Mouse (Mus musculus): ENCODE results near the gene 1700016K19Rik.
"Not testable (repeated sequence)": the region's sequence is repeated elsewhere in the genome, so short reads cannot be mapped to it uniquely, and the experiment has no call there.

The 1700016K19Rik gene

GRCm38 (mm10) chr11:75985948-75986347 lies 13.8 kb upstream of the 1700016K19Rik start:
- no peak for DNase-seq (ENCODE audit: low spot score)

DNA sequence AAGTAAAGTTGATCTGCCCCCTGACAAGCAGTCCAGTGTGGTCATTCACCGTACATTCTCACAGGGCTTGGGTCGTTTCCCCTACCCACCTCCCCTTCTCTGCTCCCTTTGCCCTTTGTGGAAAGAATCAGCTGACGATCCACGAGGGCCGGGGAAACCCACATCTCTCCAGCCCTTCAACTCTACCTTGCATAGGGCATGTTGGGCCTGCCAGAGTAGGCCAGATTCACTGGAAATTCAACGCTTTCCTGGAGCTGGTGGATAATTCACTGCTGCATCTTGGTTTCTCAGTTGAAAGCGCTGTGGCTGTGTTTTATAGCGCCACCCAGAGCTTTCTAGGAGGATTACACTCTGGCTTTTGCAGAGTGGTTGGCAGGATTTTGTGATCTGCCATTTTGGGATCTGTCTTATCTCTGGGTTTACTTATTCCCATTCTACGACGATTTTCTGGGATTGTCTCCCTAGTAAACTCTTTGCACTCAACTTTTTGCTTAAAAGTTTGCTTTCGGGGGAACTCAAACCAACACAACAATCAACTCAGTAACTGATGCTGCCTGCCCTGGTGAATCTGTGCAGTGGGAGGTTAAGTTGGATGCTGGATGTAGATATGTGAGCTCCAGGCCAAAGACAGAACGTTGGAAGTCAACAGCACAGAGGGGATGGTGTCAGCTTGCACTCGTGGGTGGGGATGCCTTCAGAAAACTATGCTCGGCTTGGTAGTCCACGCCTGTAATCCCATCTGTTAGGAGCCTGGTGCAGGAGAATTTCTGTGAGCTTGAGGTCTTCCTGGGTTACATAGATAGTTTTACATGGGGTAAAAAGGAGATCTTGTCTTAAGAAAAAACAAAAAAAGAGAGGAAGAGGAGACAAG lies 8.5 kb upstream of the 1700016K19Rik start:
- no peak for DNase-seq (ENCODE audit: low spot score)

DNA sequence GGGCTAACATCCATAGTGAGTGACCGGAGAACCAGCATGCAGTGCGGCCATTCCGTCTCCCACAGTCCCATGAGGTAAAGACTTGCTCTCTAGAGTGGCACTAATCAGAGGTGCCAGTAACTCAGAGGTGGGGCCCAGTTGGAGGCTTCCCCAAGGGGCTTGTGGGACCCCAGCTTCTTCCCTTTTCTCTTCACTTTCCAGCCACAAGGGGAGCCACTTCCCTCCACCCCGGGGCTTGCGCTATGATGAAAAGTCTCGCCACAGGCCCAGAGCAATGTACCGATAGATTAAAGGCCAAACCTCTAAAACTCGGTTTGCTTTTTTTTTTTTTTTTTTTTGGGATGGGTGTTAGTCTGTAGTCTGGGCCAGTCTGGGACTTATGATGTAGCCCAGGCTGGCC lies 7.8 kb upstream of the 1700016K19Rik start:
- DNase-seq (ENCODE audit: low spot score) = no peak

GRCm38 (mm10) chr11:75992481-75992880 lies 7.2 kb upstream of the 1700016K19Rik start:
- DNase-seq (ENCODE audit: low spot score) = no peak

- no peak for DNase-seq (ENCODE audit: low spot score)
These were observed 5.4 kb upstream of the 1700016K19Rik start for GRCm38 (mm10) chr11:75994357-75994756.

DNA sequence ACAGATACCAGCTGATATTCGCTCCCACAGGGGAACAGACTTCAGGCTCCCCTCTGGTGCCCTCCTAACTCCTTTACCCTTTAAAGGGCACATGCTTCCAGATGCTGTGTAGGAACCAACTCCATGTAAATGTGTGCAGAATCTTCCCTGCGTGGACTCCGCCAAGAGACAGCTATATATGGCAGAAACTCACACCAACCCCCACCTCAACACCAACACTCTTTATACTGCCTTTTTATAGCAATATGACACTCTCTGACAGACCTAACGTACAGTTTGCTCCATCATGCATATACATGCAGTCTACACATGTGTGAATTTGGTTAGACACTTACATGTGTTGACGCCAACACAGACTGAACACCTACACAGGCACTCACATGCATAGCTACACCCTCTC lies 989 bp downstream of the 1700016K19Rik start:
- DNase-seq (ENCODE audit: low spot score) = no peak

- no peak for DNase-seq (ENCODE audit: low spot score)
These were observed 1.6 kb downstream of the 1700016K19Rik start for GRCm38 (mm10) chr11:76001237-76001878.

GRCm38 (mm10) chr11:76004276-76004675 lies 4.6 kb downstream of the 1700016K19Rik start:
- not testable (repeated sequence) for DNase-seq (ENCODE audit: low spot score)

- no peak for DNase-seq (ENCODE audit: low spot score)
These were observed 8.4 kb downstream of the 1700016K19Rik start for GRCm38 (mm10) chr11:76008162-76008561.

DNA sequence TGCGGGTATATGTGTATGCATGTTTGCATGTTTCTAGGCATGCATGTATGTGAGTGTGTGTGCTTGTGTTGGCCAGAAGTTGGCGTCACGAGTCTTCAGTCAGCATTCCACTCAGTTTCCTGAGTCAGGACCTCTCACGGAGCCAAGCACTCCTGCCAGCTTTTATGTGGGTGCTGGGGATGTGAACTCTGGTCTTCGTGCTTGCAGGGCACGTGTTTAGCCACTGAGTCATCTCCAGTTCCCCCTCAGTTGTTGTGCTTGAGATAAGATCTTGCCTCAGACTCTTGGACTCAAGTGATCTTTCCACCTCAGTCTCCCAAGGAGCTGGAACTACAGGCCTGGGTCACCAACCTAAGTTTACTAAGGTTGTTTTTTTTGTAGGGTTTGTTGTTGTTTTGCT lies 9.4 kb downstream of the 1700016K19Rik start:
- no peak for DNase-seq (ENCODE audit: low spot score)

DNA sequence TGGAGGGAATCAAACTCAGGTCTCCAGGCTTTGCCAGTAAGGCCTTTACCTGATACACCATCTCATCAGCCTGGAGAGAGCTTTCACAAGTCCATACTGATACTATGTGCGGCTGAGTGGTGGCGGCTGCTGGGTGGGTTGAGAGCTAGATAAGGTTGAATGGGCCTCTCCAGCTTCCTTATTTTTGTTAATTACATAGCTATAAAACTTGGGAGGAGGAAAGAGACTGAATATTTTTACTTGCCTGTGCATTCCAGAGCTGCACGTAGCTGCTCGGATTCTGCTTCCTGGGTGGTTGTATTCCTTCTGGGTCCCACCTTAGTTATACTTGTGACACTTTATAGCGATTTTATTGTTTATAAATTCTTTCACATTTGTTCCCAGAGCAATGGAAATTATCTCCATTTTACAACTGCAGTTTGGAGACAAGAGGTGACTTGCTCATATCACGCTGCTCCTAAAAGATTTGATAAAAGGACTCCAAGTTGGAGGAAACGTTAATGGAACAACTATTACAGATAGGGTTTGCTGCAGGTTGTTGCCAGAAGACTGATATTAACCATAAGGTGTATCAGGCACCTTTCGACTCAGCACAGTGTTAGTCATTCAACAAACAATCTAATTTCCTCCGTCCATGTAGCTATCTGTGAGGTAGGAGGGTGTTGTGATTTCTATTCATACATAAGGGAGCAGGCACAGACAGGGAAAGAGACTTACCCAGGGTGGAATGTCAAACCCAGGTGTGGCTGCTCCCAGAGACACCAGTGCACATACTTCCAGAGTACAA lies 11.3 kb downstream of the 1700016K19Rik start:
- DNase-seq (ENCODE audit: low spot score) = no peak

GRCm38 (mm10) chr11:76015251-76015650 lies 15.5 kb downstream of the 1700016K19Rik start:
- DNase-seq (ENCODE audit: low spot score) = no peak

DNA sequence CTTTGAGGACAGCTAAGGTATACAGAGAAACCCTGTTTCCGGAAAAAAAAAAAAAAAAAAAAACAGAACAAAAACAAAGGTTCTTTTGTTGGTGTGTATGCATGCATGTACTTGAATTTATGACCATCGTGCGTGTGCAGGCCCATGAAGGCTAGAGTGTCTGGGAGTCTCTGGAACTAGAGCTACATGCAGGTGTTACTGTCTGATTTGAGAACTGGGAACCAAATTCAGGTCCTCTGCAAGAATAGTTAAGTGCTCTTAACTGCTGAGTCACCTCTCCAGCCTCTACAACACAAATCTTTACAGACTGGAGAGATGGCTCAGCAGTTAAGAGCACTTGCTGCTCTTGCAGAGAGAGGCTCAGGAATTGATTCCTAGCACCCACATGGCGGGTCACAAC lies 16.1 kb downstream of the 1700016K19Rik start:
- no peak for DNase-seq (ENCODE audit: low spot score)

- no peak for DNase-seq (ENCODE audit: low spot score)
These were observed 20.2 kb downstream of the 1700016K19Rik start for GRCm38 (mm10) chr11:76019879-76020278.

DNA sequence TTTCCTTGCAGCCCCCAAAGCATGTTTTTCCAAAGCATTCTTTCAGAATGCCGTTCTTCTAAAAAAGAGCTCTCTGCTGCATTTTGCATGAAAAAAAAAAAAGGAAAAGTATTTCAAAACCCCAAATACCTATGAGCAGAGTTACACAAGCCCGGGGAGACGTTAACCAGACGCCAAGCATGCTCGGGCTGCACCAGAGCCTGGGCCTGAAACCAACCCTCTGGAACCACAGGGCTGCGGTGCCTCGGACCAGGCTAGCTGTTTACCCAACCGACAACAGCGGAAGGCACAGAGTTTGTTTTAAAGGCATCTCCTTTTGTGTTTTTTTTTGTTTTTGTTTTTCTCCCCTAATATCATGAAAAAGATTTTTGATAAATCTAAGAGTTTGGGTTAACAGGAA lies 21.2 kb downstream of the 1700016K19Rik start:
- no peak for DNase-seq (ENCODE audit: low spot score)

- no peak for DNase-seq (ENCODE audit: low spot score)
These were observed 25.4 kb downstream of the 1700016K19Rik start for GRCm38 (mm10) chr11:76025080-76025583.

GRCm38 (mm10) chr11:76026527-76027138 lies 26.9 kb downstream of the 1700016K19Rik start:
- no peak for DNase-seq (ENCODE audit: low spot score)

DNA sequence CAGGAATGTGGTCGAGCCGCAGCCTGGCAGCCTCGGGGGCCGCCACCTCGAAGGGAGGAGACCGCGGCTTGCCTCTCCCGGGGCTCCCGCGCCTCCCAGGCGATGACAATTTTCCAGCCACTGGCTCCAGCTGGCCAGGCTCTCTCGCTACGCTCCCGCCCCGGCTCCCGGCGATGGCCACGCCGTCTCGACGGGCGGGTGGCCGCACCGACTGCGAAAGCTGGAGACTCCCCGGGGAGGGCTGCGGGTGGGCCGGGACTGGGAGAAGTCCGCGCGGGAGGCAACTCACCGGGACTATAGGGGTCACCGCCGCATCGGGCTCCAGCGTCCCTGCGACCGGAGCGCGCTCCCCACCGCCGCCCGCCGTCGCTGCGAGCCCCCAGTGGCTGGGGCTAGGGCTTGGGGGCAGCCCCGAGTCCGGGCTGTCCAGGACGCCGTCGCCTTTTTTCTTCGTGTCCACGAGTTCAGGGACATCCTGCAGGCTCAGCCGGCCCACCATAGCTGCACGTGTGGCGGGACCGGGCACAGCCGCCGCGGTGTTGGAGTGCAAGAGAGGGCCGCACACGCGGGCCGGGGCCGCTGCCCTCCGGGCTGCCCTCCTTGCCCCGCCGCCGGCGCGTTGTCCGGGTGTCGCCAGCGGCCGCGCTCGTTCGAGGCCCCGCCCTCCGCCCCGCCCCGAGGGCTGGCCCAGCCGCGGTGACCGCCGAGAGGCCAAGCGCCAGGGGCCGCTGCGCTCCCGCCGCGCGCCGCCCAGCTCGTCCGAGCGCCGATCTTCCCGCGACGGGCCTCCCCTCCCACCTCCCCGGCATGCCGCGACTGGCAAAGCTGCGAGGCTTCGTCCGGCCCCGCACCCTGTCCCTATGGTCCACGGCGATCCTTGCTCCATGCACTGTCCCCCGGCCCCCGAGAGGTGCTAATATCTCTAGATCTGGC lies 27.7 kb downstream of the 1700016K19Rik start, which contains the start of gene Rflnb:
Gene Rflnb (minus strand): TSS at position 644 of the 933 bp plus-strand sequence.
- DNase-seq (ENCODE audit: low spot score) = peak; percentile 94

- DNase-seq (ENCODE audit: low spot score) = peak; percentile 54
These were observed 28.4 kb downstream of the 1700016K19Rik start for GRCm38 (mm10) chr11:76028072-76028465.

GRCm38 (mm10) chr11:76033359-76033758 lies 33.6 kb downstream of the 1700016K19Rik start:
- no peak for DNase-seq (ENCODE audit: low spot score)

DNA sequence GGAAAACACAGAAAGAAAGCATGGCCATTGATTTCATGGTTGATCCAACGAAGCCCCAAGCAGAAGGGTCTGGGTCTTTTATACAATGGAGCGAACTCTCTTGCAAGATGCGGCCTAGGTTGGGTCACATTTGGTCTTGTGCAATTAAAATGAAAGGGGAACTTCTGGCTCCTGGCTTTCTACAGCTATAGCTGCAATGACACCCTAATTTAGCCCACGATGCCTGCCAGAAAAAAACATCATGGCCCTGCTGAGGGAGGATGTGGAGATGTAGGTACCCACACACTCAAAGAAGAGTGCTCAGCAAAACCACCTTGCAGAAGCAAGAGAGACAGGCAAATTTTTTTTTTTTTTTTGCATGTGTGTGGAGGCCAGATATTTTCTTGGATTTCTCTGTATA lies 34.1 kb downstream of the 1700016K19Rik start:
- no peak for DNase-seq (ENCODE audit: low spot score)

All from testis, postnatal 10 days (tissue).